Mouse (Mus musculus) thymus, adult 2 months (tissue): ENCODE data around the gene Cdcp1. TPM values are rescaled to one million over a fixed set of nuclear protein-coding genes. Genes with fewer than 3 reads are reported as not detected.

Source experiments
- DNase-seq: peaks from one replicate; pipeline ENCODE4 v3.0.0; 2021
- H3K27ac ChIP-seq: fragments of 200-500 bp; 2 replicates; pipeline ENCODE4 v1.5.1; 2012; ENCODE audit warnings: low read length, control low read depth; ENCODE audit not compliant: control insufficient read depth, insufficient read depth
- H3K27me3 ChIP-seq: fragments of 200-500 bp; 2 replicates; pipeline ENCODE4 v1.6.1; 2012; ENCODE audit warnings: mild to moderate bottlenecking, low read length, moderate library complexity, mixed read lengths; ENCODE audit not compliant: control insufficient read depth, insufficient read depth
- H3K36me3 ChIP-seq: fragments of 200-500 bp; 2 replicates; pipeline ENCODE4 v1.6.1; 2012; ENCODE audit warnings: mild to moderate bottlenecking, low read length, moderate library complexity; ENCODE audit not compliant: control insufficient read depth, insufficient read depth
- H3K4me1 ChIP-seq: fragments of 200-500 bp; replicated peaks from 2 replicates; pipeline ENCODE4 v1.6.1; 2012; ENCODE audit warnings: low read length; ENCODE audit not compliant: control insufficient read depth, insufficient read depth
- H3K4me3 ChIP-seq: fragments of 200-500 bp; 2 replicates; pipeline ENCODE4 v1.5.1; 2012; ENCODE audit warnings: mild to moderate bottlenecking, low read length, control low read depth, moderate library complexity; ENCODE audit not compliant: control insufficient read depth, insufficient read depth
- CTCF ChIP-seq: fragments of 200-500 bp; IDR thresholded peaks from 2 replicates; pipeline ENCODE4 v1.5.1; 2012; ENCODE audit warnings: mild to moderate bottlenecking, control low read depth, low read length, moderate library complexity, borderline replicate concordance; ENCODE audit not compliant: control insufficient read depth, poor library complexity, insufficient read depth; ENCODE audit errors: extremely low read depth
- POLR2A ChIP-seq: fragments of 200-500 bp; IDR thresholded peaks from 2 replicates; pipeline ENCODE4 v1.6.1; 2012; ENCODE audit warnings: mild to moderate bottlenecking, low read length, control low read depth, moderate library complexity; ENCODE audit not compliant: control insufficient read depth, poor library complexity, insufficient read depth; ENCODE audit errors: extremely low read depth
- WGBS: fragments of 180-500 bp; shearing (Covaris S2); methylation state at CpG from one replicate; pipeline ENCODE4 v1.1.7; 2018; 5-methylcytosine and 5-hydroxymethylcytosine counted together
- polyA plus RNA-seq: library from polyadenylated mRNA; depleted of rRNA; stranded (reverse); fragments of >200 nt; gene quantifications from 2 replicates; pipeline ENCODE4 v1.2.3, GENCODE M21; 2012

The Cdcp1 gene
- polyA plus RNA-seq, 1 experiment, result 10.3 TPM

DNA sequence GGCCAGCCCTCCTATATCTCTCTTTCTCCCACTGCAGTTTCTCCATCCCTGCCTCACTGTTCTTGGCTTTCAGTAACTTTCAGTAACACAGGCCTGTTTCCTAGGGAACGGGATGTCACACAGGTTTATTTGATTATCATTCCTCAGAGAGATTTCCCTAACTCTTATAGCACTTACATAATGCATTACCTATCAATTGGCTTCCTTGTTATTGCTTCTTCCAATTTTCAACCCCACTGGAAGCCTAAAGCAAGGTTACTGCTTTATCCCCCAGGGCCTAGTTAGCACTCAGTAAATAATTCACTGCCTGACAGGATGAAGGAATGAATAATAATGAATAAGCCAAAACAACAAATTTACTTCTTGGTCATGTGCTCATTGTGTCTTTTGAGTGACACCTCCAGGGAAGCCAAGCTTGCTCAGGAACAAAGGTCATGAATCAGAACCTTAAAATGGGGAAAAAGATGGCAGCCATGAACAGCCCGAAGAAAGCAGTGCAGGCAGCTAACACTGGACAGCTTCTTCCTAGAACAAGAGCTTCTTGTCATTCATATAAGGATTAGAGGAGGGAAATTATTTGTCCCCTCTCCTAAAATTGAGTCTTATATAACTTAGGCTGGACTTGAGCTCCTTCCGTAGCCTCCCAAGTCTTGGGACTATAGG lies 49.9 kb downstream of the Cdcp1 start:
- Histone ChIP-seq H3K36me3 (no peaks in the 10 kb centered on the region), H3K27ac (no peak overlapping the region), H3K4me1 (no peaks in the 10 kb centered on the region), H3K27me3 (no peaks in the 10 kb centered on the region), H3K4me3 (no peak overlapping the region)
- TF ChIP-seq CTCF (no peak), POLR2A (no peak)
- no peak for DNase-seq
- WGBS, result 97% methylated on average over 3 of the region's 3 CpGs

DNA sequence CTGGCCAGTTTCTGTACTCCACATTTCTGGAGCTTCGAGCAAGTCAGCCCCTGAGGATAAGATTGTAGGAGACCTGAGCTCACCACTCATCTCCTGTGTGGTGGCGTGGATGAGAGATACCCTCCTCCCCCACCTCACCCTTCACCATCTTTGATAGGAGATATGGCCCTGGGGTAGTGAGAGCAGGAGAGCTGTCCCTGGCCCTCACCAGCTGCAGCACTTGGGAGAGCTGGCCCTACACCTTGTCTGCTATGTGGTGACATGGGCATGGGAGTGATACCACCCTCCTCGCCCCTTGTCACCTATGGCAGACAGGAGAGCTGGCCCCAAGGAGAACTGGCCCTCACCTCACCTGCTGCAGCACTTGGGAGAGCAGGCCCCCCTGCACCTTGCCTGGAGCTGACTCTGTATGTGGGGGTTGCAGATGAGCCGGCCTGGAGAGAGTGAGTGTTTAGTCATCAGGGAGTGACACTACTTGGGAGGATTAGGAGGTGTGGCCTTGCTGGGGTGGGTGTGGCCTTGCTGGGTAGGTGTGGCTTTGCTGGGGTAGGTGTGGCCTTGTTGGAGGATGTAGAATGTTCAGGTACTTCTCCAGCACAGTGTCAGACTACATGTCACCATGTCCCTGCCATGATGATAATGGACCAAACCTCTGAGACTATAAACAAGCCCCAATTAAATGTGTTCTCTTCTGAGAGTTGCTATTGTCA lies 52.7 kb downstream of the Cdcp1 start:
- H3K27ac ChIP-seq, result no peak overlapping the region

DNA sequence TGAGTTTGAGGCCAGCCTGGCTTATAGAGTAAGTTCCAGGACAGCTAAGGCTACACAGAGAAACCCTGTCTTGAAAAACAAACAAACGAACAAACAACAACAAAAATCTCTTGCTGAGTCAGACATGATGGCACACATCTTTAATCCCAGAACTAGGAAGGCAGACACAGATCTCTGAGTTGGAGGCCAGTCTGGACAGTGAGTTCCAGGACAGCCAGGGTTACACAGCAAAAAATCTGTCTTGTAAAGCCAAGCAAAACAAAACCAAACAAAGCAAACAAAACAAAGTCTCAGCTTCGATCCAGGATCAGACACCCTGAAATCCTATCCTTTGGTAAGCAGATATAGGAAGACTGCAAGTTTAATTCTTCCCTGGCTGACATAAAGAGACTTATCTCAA lies 54.0 kb downstream of the Cdcp1 start:
- Histone ChIP-seq H3K4me3 (no peak overlapping the region), H3K36me3 (no peaks in the 10 kb centered on the region), H3K4me1 (peaks cover 3% of the 10 kb centered on the region; the same call in 1 of the 2 replicates), H3K27me3 (no peaks in the 10 kb centered on the region), H3K27ac (no peak overlapping the region)
- 81% methylated on average over 2 of the region's 2 CpGs for WGBS
- TF ChIP-seq POLR2A, result no peak
- TF ChIP-seq CTCF, result no peak
- DNase-seq, result no peak

More for the DNA sequence above, 52.7 kb downstream of the Cdcp1 start:
- 95% methylated on average over 4 of the region's 4 CpGs for WGBS
- Histone ChIP-seq H3K27me3 (no peaks in the 10 kb centered on the region), H3K4me3 (no peak overlapping the region), H3K36me3 (no peaks in the 10 kb centered on the region), H3K4me1 (peaks cover 2% of the 10 kb centered on the region; the same call in 1 of the 2 replicates)
- DNase-seq, result no peak
- TF ChIP-seq CTCF, result no peak

GRCm38 (mm10) chr9:123159330-123159729 lies 56.5 kb downstream of the Cdcp1 start:
- Histone ChIP-seq H3K4me1 (peaks cover 3% of the 10 kb centered on the region; the same call in 1 of the 2 replicates), H3K27me3 (no peaks in the 10 kb centered on the region), H3K4me3 (no peak overlapping the region), H3K27ac (no peak overlapping the region), H3K36me3 (no peaks in the 10 kb centered on the region)
- WGBS, result 64% methylated on average over 7 of the region's 7 CpGs
- TF ChIP-seq POLR2A, result no peak
- TF ChIP-seq CTCF, result no peak
- DNase-seq, result peak; percentile 44

- H3K4me1 ChIP-seq, result peaks cover 3% of the 10 kb centered on the region; the same call in 1 of the 2 replicates
- no peak overlapping the region for H3K27ac ChIP-seq
- no peaks in the 10 kb centered on the region for H3K36me3 ChIP-seq
- peak; percentile 54 for DNase-seq
- 45% methylated on average over 8 of the region's 8 CpGs for WGBS
- no peak overlapping the region for H3K4me3 ChIP-seq
- H3K27me3 ChIP-seq, result no peaks in the 10 kb centered on the region
- TF ChIP-seq POLR2A (no peak), CTCF (no peak)
Observed at GRCm38 (mm10) chr9:123158125-123158836, 57.6 kb downstream of the Cdcp1 start.

GRCm38 (mm10) chr9:123157699-123158098 lies 58.1 kb downstream of the Cdcp1 start:
- H3K27me3 ChIP-seq, result no peaks in the 10 kb centered on the region
- H3K4me3 ChIP-seq, result no peak overlapping the region
- H3K4me1 ChIP-seq, result peaks cover 3% of the 10 kb centered on the region; the same call in 1 of the 2 replicates
- DNase-seq, result no peak
- H3K36me3 ChIP-seq, result no peaks in the 10 kb centered on the region
- no peak for TF ChIP-seq CTCF
- no peak for TF ChIP-seq POLR2A
- H3K27ac ChIP-seq, result no peak overlapping the region

DNA sequence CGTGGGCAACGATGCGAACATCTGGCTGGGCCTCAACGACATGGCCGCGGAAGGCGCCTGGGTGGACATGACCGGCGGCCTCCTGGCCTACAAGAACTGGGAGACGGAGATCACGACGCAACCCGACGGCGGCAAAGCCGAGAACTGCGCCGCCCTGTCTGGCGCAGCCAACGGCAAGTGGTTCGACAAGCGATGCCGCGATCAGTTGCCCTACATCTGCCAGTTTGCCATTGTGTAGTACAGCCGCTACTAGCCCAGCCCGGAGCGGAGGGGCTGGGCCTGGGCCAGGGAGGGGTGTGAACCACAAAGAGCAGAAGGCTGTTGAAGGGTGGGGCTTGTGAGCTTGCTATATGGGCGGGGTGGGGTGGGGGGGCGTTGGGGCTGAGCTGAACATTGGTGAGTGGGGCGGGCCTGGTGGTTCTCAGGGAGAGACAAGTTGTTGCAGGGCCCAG lies 58.9 kb downstream of the Cdcp1 start:
- DNase-seq, result peak; percentile 58
- no peak overlapping the region for H3K4me3 ChIP-seq
- no peaks in the 10 kb centered on the region for H3K27me3 ChIP-seq
- H3K4me1 ChIP-seq, result peaks cover 5% of the 10 kb centered on the region
- WGBS, result 93% methylated on average over 30 of the region's 30 CpGs
- TF ChIP-seq CTCF (no peak), POLR2A (no peak)
- no peaks in the 10 kb centered on the region for H3K36me3 ChIP-seq
- no peak overlapping the region for H3K27ac ChIP-seq
